Mouse (Mus musculus) mammary gland, adult 2 months (tissue): ENCODE results near the gene Gtsf1l. TPM values are rescaled to one million over a fixed set of nuclear protein-coding genes. Genes with fewer than 3 reads are reported as not detected.

Experiments used
- polyA plus RNA-seq: library from polyadenylated mRNA; depleted of rRNA; stranded (reverse); fragments of >200 nt; gene quantifications from 2 replicates; pipeline ENCODE4 v1.2.3, GENCODE M21; 2012; ENCODE audit warnings: low replicate concordance; rRNA removed

Gene Gtsf1l
- not detected in 2 replicates for polyA plus RNA-seq

GRCm38 (mm10) chr2:163087728-163088127 is at the start of gene Gtsf1l:
Gtsf1l (minus strand) TSS chr2:163087855.

GRCm38 (mm10) chr2:163054335-163054840 is 33.3 kb downstream of the Gtsf1l start, which contains the start of gene Mybl2:
Mybl2 (plus strand) TSS chr2:163054687.

Other genes starting within 250 kb of the Gtsf1l start
- gene Srsf6, start 156.3 kb downstream of the Gtsf1l start, polyA plus RNA-seq = 65.2 and 113 TPM in 2 replicates
- gene L3mbtl1, start 144.4 kb downstream of the Gtsf1l start, polyA plus RNA-seq = not detected in 2 replicates
- gene Sgk2, start 100.5 kb downstream of the Gtsf1l start, polyA plus RNA-seq = 0.26 and 0.30 TPM in 2 replicates
- 17.4 and 29.2 TPM in 2 replicates for gene Ift52, start 70.5 kb downstream of the Gtsf1l start, polyA plus RNA-seq
- 2.4 and 2.9 TPM in 2 replicates for gene Mybl2, start 33.2 kb downstream of the Gtsf1l start, polyA plus RNA-seq
- 50.5 and 179 TPM in 2 replicates for gene Tox2, start 115.3 kb upstream of the Gtsf1l start, polyA plus RNA-seq